Mouse (Mus musculus) liver, embryonic 11.5 days (tissue): ENCODE results near the gene Col4a3bp. TPM values are rescaled to one million over a fixed set of nuclear protein-coding genes. Genes with fewer than 3 reads are reported as not detected.

Source experiments
- ATAC-seq: fragments of 200-750 bp; cut with Nextera tagmentation; replicated peaks from 2 replicates; pipeline ENCODE4 v1.8.0; 2017; ENCODE audit warnings: moderate number of reproducible peaks, mild to moderate bottlenecking, moderate TSS enrichment, moderate library complexity; ENCODE audit not compliant: low FRiP score
- DNase-seq: peaks from one replicate; pipeline ENCODE4 v3.0.0-alpha.2; 2017; ENCODE audit warnings: low spot score
- H3K27ac ChIP-seq: fragments of 300-500 bp; sonication (generic); 2 replicates; pipeline ENCODE4 v1.5.1; 2014; ENCODE audit warnings: mild to moderate bottlenecking, low read depth, low read length, control low read depth
- H3K27me3 ChIP-seq: fragments of 300-500 bp; sonication (generic); replicated peaks from 2 replicates; pipeline ENCODE4 v1.6.1; 2014; ENCODE audit warnings: low read length, mixed read lengths; ENCODE audit not compliant: control insufficient read depth, insufficient read depth
- H3K36me3 ChIP-seq: fragments of 300-500 bp; sonication (generic); 2 replicates; pipeline ENCODE4 v1.6.1; 2014; ENCODE audit warnings: mild to moderate bottlenecking, low read length, moderate library complexity, mixed read lengths; ENCODE audit not compliant: control insufficient read depth, insufficient read depth
- H3K4me1 ChIP-seq: fragments of 300-500 bp; sonication (generic); replicated peaks from 2 replicates; pipeline ENCODE4 v1.6.1; 2014; ENCODE audit warnings: low read length, mixed read lengths; ENCODE audit not compliant: control insufficient read depth, insufficient read depth
- H3K4me2 ChIP-seq: fragments of 300-500 bp; sonication (generic); 2 replicates; pipeline ENCODE4 v1.6.1; 2014; ENCODE audit warnings: mild to moderate bottlenecking, control low read depth, moderate library complexity
- H3K4me3 ChIP-seq: fragments of 300-500 bp; sonication (generic); 2 replicates; pipeline ENCODE4 v1.5.1; 2014; ENCODE audit warnings: low read depth, low read length, control low read depth
- H3K9ac ChIP-seq: fragments of 300-500 bp; sonication (generic); 2 replicates; pipeline ENCODE4 v1.6.1; 2014; ENCODE audit warnings: low read depth, low read length, control low read depth
- H3K9me3 ChIP-seq: fragments of 300-500 bp; sonication (generic); 2 replicates; pipeline ENCODE4 v1.6.1; 2016; ENCODE audit warnings: low read length, inconsistent platforms, mixed read lengths; ENCODE audit not compliant: control insufficient read depth
- WGBS: fragments of 180-500 bp; shearing (Covaris S2); extraction: QIAGEN DNeasy Blood & Tissue Kit; methylation state at CpG from one replicate; pipeline ENCODE4 v1.1.7; 2014; 5-methylcytosine and 5-hydroxymethylcytosine counted together
- polyA plus RNA-seq: library from polyadenylated mRNA; unstranded; fragments of >200 nt; fragmentation: Nextera tagmentation; extraction: Ambion mirVana; gene quantifications from 2 replicates; pipeline ENCODE4 v1.2.1, GENCODE M21; 2014

The Col4a3bp gene
- 8.1 and 9.0 TPM in 2 replicates for polyA plus RNA-seq

- DNase-seq (peak; percentile 97), ATAC-seq (peak; percentile 99)
- Histone ChIP-seq H3K9ac (peak within 1 kb of the TSS; percentile 97), H3K4me3 (peak within 1 kb of the TSS; percentile 95), H3K4me2 (peak within 1 kb of the TSS; percentile 67), H3K4me1 (peaks cover 6% of the 10 kb centered on the region; the same call in 1 of the 2 replicates), H3K27me3 (no peaks in the 10 kb centered on the region), H3K27ac (peak within 1 kb of the TSS; percentile 86), H3K36me3 (no peaks in the 10 kb centered on the region), H3K9me3 (no peaks in the 10 kb centered on the region)
- under 1% methylated on average over 47 of the region's 50 CpGs for WGBS
These were observed at the start of gene Col4a3bp, which contains the start of gene Polk for GRCm38 (mm10) chr13:96542081-96542889. Gene Col4a3bp, plus strand, starts transcription at chr13:96542618. Gene Polk, minus strand, starts transcription at chr13:96542579.

GRCm38 (mm10) chr13:96496630-96497029, 45.8 kb upstream of the Col4a3bp start:
- DNase-seq (no peak), ATAC-seq (no peak)
- Histone ChIP-seq H3K4me2 (no peak overlapping the region), H3K27me3 (no peaks in the 10 kb centered on the region), H3K9me3 (no peaks in the 10 kb centered on the region), H3K4me3 (no peak overlapping the region), H3K27ac (no peak overlapping the region), H3K4me1 (no peaks in the 10 kb centered on the region), H3K36me3 (no peaks in the 10 kb centered on the region), H3K9ac (no peak overlapping the region)
- WGBS = 66% methylated on average over 8 of the region's 8 CpGs

- Histone ChIP-seq H3K27me3 (no peaks in the 10 kb centered on the region), H3K27ac (no peak overlapping the region), H3K4me3 (no peak overlapping the region), H3K4me2 (no peak overlapping the region), H3K36me3 (no peaks in the 10 kb centered on the region), H3K9ac (no peak overlapping the region), H3K9me3 (no peaks in the 10 kb centered on the region), H3K4me1 (no peaks in the 10 kb centered on the region)
- ATAC-seq = no peak
- WGBS = 87% methylated on average over 2 of the region's 2 CpGs
- DNase-seq = no peak
These were observed 42.5 kb upstream of the Col4a3bp start for GRCm38 (mm10) chr13:96499891-96500290.

DNA sequence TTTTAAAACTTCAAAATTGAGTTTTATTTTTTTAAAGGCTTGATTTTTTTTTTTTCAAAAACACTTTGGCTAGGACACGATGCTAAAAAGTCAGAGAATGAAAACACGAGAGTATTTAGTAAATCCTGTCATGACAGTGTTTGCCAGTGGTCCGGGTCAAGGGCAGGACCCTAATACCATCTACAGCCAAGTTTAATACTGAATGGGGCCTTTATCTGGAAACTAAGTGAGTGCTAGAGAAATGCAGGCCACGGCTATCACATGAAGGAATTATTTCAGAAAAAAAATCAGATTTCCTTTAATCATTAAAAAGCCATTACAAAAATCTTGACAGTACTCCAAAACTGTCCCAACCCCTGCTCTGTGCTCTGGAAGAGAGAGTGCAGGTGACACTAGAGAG, 36.8 kb upstream of the Col4a3bp start:
- no peak overlapping the region for H3K4me3 ChIP-seq
- ATAC-seq (no peak), DNase-seq (no peak)
- H3K27ac ChIP-seq = no peak overlapping the region
- H3K4me1 ChIP-seq = peaks cover 8% of the 10 kb centered on the region; the same call in 1 of the 2 replicates
- H3K4me2 ChIP-seq = no peak overlapping the region
- 83% methylated on average over 4 of the region's 4 CpGs for WGBS
- no peaks in the 10 kb centered on the region for H3K27me3 ChIP-seq
- no peaks in the 10 kb centered on the region for H3K36me3 ChIP-seq
- H3K9ac ChIP-seq = no peak overlapping the region
- H3K9me3 ChIP-seq = no peaks in the 10 kb centered on the region

DNA sequence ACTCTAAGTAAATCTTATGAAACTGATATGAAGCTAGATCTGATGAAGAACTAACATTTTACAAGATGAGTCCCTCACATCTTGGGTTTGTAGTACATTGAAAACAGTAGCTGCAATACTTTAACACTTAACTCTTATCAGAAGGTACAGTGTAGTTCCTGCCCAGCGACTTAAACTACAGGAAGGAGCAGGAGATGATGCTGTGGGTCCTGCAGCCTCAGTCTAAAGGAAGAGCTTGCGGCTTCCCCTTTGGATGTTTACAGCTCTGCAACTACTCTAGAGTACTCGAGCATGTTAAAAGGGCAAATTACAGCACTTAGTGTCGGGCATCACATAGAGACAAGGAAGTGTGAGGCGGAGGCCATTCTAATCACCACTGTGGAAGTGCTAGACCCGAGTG, 36.1 kb upstream of the Col4a3bp start:
- Histone ChIP-seq H3K36me3 (no peaks in the 10 kb centered on the region), H3K9ac (no peak overlapping the region), H3K4me3 (no peak overlapping the region), H3K4me2 (no peak overlapping the region), H3K9me3 (no peaks in the 10 kb centered on the region), H3K4me1 (peaks cover 11% of the 10 kb centered on the region; the same call in 1 of the 2 replicates), H3K27me3 (no peaks in the 10 kb centered on the region), H3K27ac (no peak overlapping the region)
- 56% methylated on average over 6 of the region's 6 CpGs for WGBS
- DNase-seq (no peak), ATAC-seq (no peak)

GRCm38 (mm10) chr13:96507541-96507940, 34.9 kb upstream of the Col4a3bp start:
- H3K27me3 ChIP-seq = no peaks in the 10 kb centered on the region
- H3K4me2 ChIP-seq = no peak overlapping the region
- DNase-seq (no peak), ATAC-seq (no peak)
- no peaks in the 10 kb centered on the region for H3K36me3 ChIP-seq
- no peaks in the 10 kb centered on the region for H3K9me3 ChIP-seq
- peaks cover 16% of the 10 kb centered on the region; the same call in 1 of the 2 replicates for H3K4me1 ChIP-seq
- H3K9ac ChIP-seq = no peak overlapping the region
- 95% methylated on average over 4 of the region's 4 CpGs for WGBS
- H3K4me3 ChIP-seq = no peak overlapping the region
- no peak overlapping the region for H3K27ac ChIP-seq

DNA sequence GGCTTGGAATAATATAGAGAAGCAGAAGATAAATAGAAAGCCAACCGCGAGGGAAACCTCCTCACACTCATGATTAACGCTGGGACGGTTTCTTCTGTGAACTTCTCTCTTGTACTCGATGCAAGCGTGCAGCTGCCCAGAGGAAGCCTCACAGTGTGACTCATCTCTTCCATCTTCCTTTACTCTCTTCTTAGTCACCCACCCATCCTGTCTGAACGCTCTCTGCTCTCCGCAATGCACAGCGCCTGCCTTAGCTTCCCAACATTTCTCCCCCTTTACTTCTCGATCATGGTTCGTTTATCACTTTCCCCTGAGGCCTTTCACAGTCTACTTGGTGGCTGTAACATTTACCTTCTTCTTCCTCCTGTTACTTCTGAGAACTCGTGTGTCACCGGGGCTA, 31.8 kb upstream of the Col4a3bp start:
- no peak for ATAC-seq
- H3K36me3 ChIP-seq = no peaks in the 10 kb centered on the region
- H3K4me1 ChIP-seq = peaks cover 16% of the 10 kb centered on the region; the same call in 1 of the 2 replicates
- peak overlapping the region; percentile 23 for H3K4me2 ChIP-seq
- H3K9me3 ChIP-seq = no peaks in the 10 kb centered on the region
- H3K4me3 ChIP-seq = no peak overlapping the region
- 44% methylated on average over 13 of the region's 13 CpGs for WGBS
- DNase-seq = no peak
- no peak overlapping the region for H3K9ac ChIP-seq
- H3K27ac ChIP-seq = no peak overlapping the region
- H3K27me3 ChIP-seq = no peaks in the 10 kb centered on the region

- Histone ChIP-seq H3K4me2 (no peak overlapping the region), H3K9ac (no peak overlapping the region), H3K27ac (no peak overlapping the region), H3K4me1 (peaks cover 16% of the 10 kb centered on the region; the same call in 1 of the 2 replicates), H3K9me3 (no peaks in the 10 kb centered on the region), H3K36me3 (no peaks in the 10 kb centered on the region), H3K27me3 (no peaks in the 10 kb centered on the region), H3K4me3 (no peak overlapping the region)
- ATAC-seq (no peak), DNase-seq (no peak)
- WGBS = 72% methylated on average over 1 of the region's 1 CpGs
These were observed 31.2 kb upstream of the Col4a3bp start for GRCm38 (mm10) chr13:96511262-96511661.

GRCm38 (mm10) chr13:96511893-96512292, 30.5 kb upstream of the Col4a3bp start:
- Histone ChIP-seq H3K9ac (no peak overlapping the region), H3K36me3 (no peaks in the 10 kb centered on the region), H3K27me3 (no peaks in the 10 kb centered on the region), H3K4me3 (no peak overlapping the region), H3K27ac (no peak overlapping the region), H3K4me1 (peaks cover 16% of the 10 kb centered on the region; the same call in 1 of the 2 replicates), H3K9me3 (no peaks in the 10 kb centered on the region), H3K4me2 (no peak overlapping the region)
- no peak for DNase-seq
- no peak for ATAC-seq
- 44% methylated on average over 5 of the region's 5 CpGs for WGBS
